Mouse (Mus musculus) liver, embryonic 14.5 days (tissue): ENCODE data around the gene Chmp1a.

ENCODE experiments used
- CTCF ChIP-seq: IDR thresholded peaks from 2 replicates; pipeline ENCODE4 v1.5.1; 2016; ENCODE audit warnings: antibody characterized with exemption, low read depth, control low read depth
- EP300 ChIP-seq: IDR thresholded peaks from 2 replicates; pipeline ENCODE4 v1.6.1; 2016; ENCODE audit warnings: antibody characterized with exemption, low read depth

GRCm38 (mm10) chr8:123245543-123245942 is 33.0 kb upstream of the Chmp1a start:
- no peak for TF ChIP-seq EP300
- no peak for TF ChIP-seq CTCF
